Mouse (Mus musculus): ENCODE measurements around the gene Hipk3. TPM values are rescaled to one million over a fixed set of nuclear protein-coding genes. Genes with fewer than 3 reads are reported as not detected.

The Hipk3 gene
- polyA plus RNA-seq (2012; rRNA removed), result 17.9 and 19.4 TPM in 2 replicates

GRCm38 (mm10) chr2:104493951-104494800, at the start of gene Hipk3:
Gene Hipk3 (minus strand): TSS chr2:104494446.

GRCm38 (mm10) chr2:104410963-104411545, 83.2 kb downstream of the Hipk3 start, which contains the start of gene D430041D05Rik:
Gene D430041D05Rik (minus strand): TSS chr2:104411013.

Other genes with a start within 250 kb of the Hipk3 start
- gene D430041D05Rik, start 83.4 kb downstream of the Hipk3 start, polyA plus RNA-seq (2012; rRNA removed), result 18.6 and 20.9 TPM in 2 replicates
- 56.4 and 58.2 TPM in 2 replicates for gene Cstf3, start 96.1 kb upstream of the Hipk3 start, polyA plus RNA-seq (2012; rRNA removed)
- gene Tcp11l1, start 217.7 kb upstream of the Hipk3 start, polyA plus RNA-seq (2012; rRNA removed), result 25.7 and 27.9 TPM in 2 replicates
- gene Pin1rt1, start 221.9 kb upstream of the Hipk3 start, polyA plus RNA-seq (2012; rRNA removed), result 0.07 TPM in 1 of 2 replicates, not detected in the other
- gene Depdc7, start 248.4 kb upstream of the Hipk3 start, polyA plus RNA-seq (2012; rRNA removed), result 1.3 and 1.6 TPM in 2 replicates